Mouse (Mus musculus): ENCODE data around the gene Tead1.

GRCm38 (mm10) chr7:112679513-112680245 lies 561 bp downstream of the Tead1 start:
- TF ChIP-seq CTCF (IDR thresholded peaks at IDR 0.05; ENCODE audit: low read depth) (no peak), EP300 (optimal IDR thresholded peaks at IDR 0.05) (no peak)
